Mouse (Mus musculus) heart, adult 2 months (tissue): ENCODE data around the gene Ubqln1. TPM values are rescaled to one million over a fixed set of nuclear protein-coding genes. Genes with fewer than 3 reads are reported as not detected.

Experiments
- DNase-seq, 2 experiments: peaks; one replicate each; pipeline ENCODE4 v3.0.0; 2021
- H3K27ac ChIP-seq: fragments of 200-600 bp; 2 replicates; pipeline ENCODE4 v1.8.1; 2022
- H3K27me3 ChIP-seq: fragments of 200-500 bp; 2 replicates; pipeline ENCODE4 v1.6.1; 2012; ENCODE audit warnings: mild to moderate bottlenecking, low read length, inconsistent platforms, mixed read lengths; ENCODE audit not compliant: control insufficient read depth, insufficient read depth
- H3K36me3 ChIP-seq: fragments of 200-500 bp; 2 replicates; pipeline ENCODE4 v1.6.1; 2012; ENCODE audit warnings: low read length, inconsistent platforms; ENCODE audit not compliant: control insufficient read depth, insufficient read depth
- H3K4me1 ChIP-seq: fragments of 200-500 bp; 2 replicates; pipeline ENCODE4 v1.6.1; 2011; ENCODE audit warnings: low read length; ENCODE audit not compliant: control insufficient read depth, insufficient read depth
- H3K4me3 ChIP-seq: fragments of 200-600 bp; 2 replicates; pipeline ENCODE4 v1.8.1; 2022
- H3K79me2 ChIP-seq: fragments of 200-500 bp; replicated peaks from 2 replicates; pipeline ENCODE4 v1.6.1; 2012; ENCODE audit warnings: mild to moderate bottlenecking, inconsistent platforms, low read length, moderate library complexity, mixed read lengths; ENCODE audit not compliant: control insufficient read depth, insufficient read depth
- H3K9ac ChIP-seq: fragments of 200-500 bp; 2 replicates; pipeline ENCODE4 v1.6.1; 2012; ENCODE audit warnings: low read depth, mild to moderate bottlenecking, control low read depth, inconsistent platforms, low read length, mixed read lengths
- CTCF ChIP-seq: fragments of 200-600 bp; IDR thresholded peaks from 2 replicates; pipeline ENCODE4 v1.8.1; 2022; ENCODE audit warnings: antibody characterized with exemption, mild to moderate bottlenecking, moderate library complexity
- EP300 ChIP-seq: fragments of 200-500 bp; IDR thresholded peaks from 2 replicates; pipeline ENCODE4 v1.6.1; 2011; ENCODE audit warnings: low read depth, low read length, control low read depth; ENCODE audit not compliant: insufficient read depth
- POLR2A ChIP-seq: fragments of 200-500 bp; IDR thresholded peaks from 2 replicates; pipeline ENCODE4 v1.6.1; 2011; ENCODE audit warnings: mild to moderate bottlenecking, low read depth, low read length, control low read depth; ENCODE audit not compliant: insufficient read depth
- WGBS: fragments of 180-500 bp; shearing (Covaris S2); methylation state at CpG from one replicate; pipeline ENCODE4 v1.1.7; 2018; 5-methylcytosine and 5-hydroxymethylcytosine counted together
- intact Hi-C: fragments of 180-260 bp; cut with DNase I; formaldehyde crosslinking; loops from one replicate; pipeline ENCODE4 v1.15.1; 2025
- polyA plus RNA-seq: library from polyadenylated mRNA; depleted of rRNA; stranded (reverse); fragments of >200 nt; gene quantifications from 2 replicates; pipeline ENCODE4 v1.2.3, GENCODE M21; 2012; rRNA removed
- total RNA-seq, 2 experiments: library from RNA; stranded (reverse); gene quantifications; 2 replicates each; pipeline ENCODE4 v1.2.3; 2021

The Ubqln1 gene
- total and polyA plus RNA-seq, 3 experiments, result 48.8 to 49.4 (median 49.2) TPM

- DNase-seq, result peak; percentile 98 to 99
- peaks cover 4% of the 10 kb centered on the region for H3K4me1 ChIP-seq
- peaks cover 6% of the 10 kb centered on the region for H3K36me3 ChIP-seq
- H3K79me2 ChIP-seq, result peaks cover 3% of the 10 kb centered on the region
- H3K27me3 ChIP-seq, result no peaks in the 10 kb centered on the region
- H3K27ac ChIP-seq, result peak overlapping the region; percentile 100
- peak overlapping the region; percentile 95 for H3K9ac ChIP-seq
- WGBS, result under 1% methylated on average over 83 of the region's 83 CpGs
- peak; percentile 89 for TF ChIP-seq POLR2A
- TF ChIP-seq CTCF, result peak; percentile 4; the same call in 1 of the 2 replicates
- TF ChIP-seq EP300, result no peak
- intact Hi-C loops, result loop anchor here (1.0 to 10.0 kb wide), 2 partner anchors 28 to 276 kb away; partner anchors contain the start of genes Hnrnpk, Idnk and Rmi1
- peak overlapping the region; percentile 94 for H3K4me3 ChIP-seq
These were observed 86.4 kb downstream of the Ubqln1 start for GRCm38 (mm10) chr13:58128768-58129671.

- peak within 1 kb of the TSS; percentile 97 for H3K9ac ChIP-seq
- WGBS, result under 1% methylated on average over 56 of the region's 62 CpGs
- peaks cover 4% of the 10 kb centered on the region for H3K4me1 ChIP-seq
- peak; percentile 96 to 97 for DNase-seq
- H3K79me2 ChIP-seq, result peaks cover 3% of the 10 kb centered on the region
- H3K36me3 ChIP-seq, result peaks cover 6% of the 10 kb centered on the region
- TF ChIP-seq POLR2A (peak; percentile 76; the same call in 1 of the 2 replicates), CTCF (no peak; the same call in 1 of the 2 replicates)
- H3K27me3 ChIP-seq, result no peaks in the 10 kb centered on the region
- peak within 1 kb of the TSS; percentile 100 for H3K27ac ChIP-seq
- H3K4me3 ChIP-seq, result peak within 1 kb of the TSS; percentile 94
- intact Hi-C loops, result loop anchor here (10.0 kb wide), 1 partner anchor 276 kb away; the partner anchor contains the start of genes Hnrnpk and Rmi1
These were observed 87.1 kb downstream of the Ubqln1 start, which contains the start of gene Hnrnpa0 for GRCm38 (mm10) chr13:58128396-58128767. TSS of gene Hnrnpa0 (minus strand) at chr13:58128556.

- no peak for DNase-seq
- intact Hi-C loops, result loop anchor here (10.0 kb wide), 1 partner anchor 277 kb away; the partner anchor contains the start of genes Hnrnpk and Rmi1
- Histone ChIP-seq H3K9ac (peak overlapping the region; percentile 97), H3K27ac (peak overlapping the region; percentile 100), H3K4me3 (peak overlapping the region; percentile 94), H3K36me3 (peaks cover 6% of the 10 kb centered on the region), H3K27me3 (no peaks in the 10 kb centered on the region), H3K4me1 (peaks cover 4% of the 10 kb centered on the region), H3K79me2 (peaks cover 3% of the 10 kb centered on the region)
- TF ChIP-seq CTCF (no peak), POLR2A (no peak), EP300 (no peak)
- under 1% methylated on average over 77 of the region's 81 CpGs for WGBS
These were observed 87.6 kb downstream of the Ubqln1 start for GRCm38 (mm10) chr13:58127766-58128361.

- intact Hi-C loops, result loop anchor here (10.0 kb wide), 1 partner anchor 278 kb away; the partner anchor contains the start of genes Hnrnpk and Rmi1
- H3K36me3 ChIP-seq, result peaks cover 6% of the 10 kb centered on the region
- H3K27ac ChIP-seq, result peak overlapping the region; percentile 100
- H3K27me3 ChIP-seq, result no peaks in the 10 kb centered on the region
- H3K4me1 ChIP-seq, result peaks cover 4% of the 10 kb centered on the region
- no peak for DNase-seq
- H3K79me2 ChIP-seq, result peaks cover 3% of the 10 kb centered on the region
- peak overlapping the region; percentile 94 for H3K4me3 ChIP-seq
- TF ChIP-seq POLR2A, result no peak
- TF ChIP-seq EP300, result no peak
- no peak for TF ChIP-seq CTCF
- H3K9ac ChIP-seq, result peak overlapping the region; percentile 97
- WGBS, result 1% methylated on average over 73 of the region's 92 CpGs
These were observed 88.3 kb downstream of the Ubqln1 start for GRCm38 (mm10) chr13:58126862-58127765.

Other genes starting within 250 kb of the Ubqln1 start
- gene Klhl3, start 102.1 kb downstream of the Ubqln1 start, total RNA-seq, result 1 to 10 TPM; 2.1 to 2.7 TPM
- 4.3 and 6.7 TPM in 2 replicates for gene Klhl3, start 102.1 kb downstream of the Ubqln1 start, polyA plus RNA-seq
- 10 to 100 TPM; 66.6 to 67.4 TPM for gene Hnrnpa0, start 87.1 kb downstream of the Ubqln1 start, total RNA-seq
- 21.7 and 25.2 TPM in 2 replicates for gene Hnrnpa0, start 87.1 kb downstream of the Ubqln1 start, polyA plus RNA-seq
- 10 to 100 TPM; 22.3 to 24.0 TPM for gene Idnk, start 58.0 kb downstream of the Ubqln1 start, total RNA-seq
- 13.9 and 14.8 TPM in 2 replicates for gene Idnk, start 58.0 kb downstream of the Ubqln1 start, polyA plus RNA-seq
- gene Gkap1, start 60.0 kb upstream of the Ubqln1 start, total RNA-seq, result 10 to 100 TPM; 21.8 to 28.3 TPM
- gene Gkap1, start 60.0 kb upstream of the Ubqln1 start, polyA plus RNA-seq, result 4.7 and 7.1 TPM in 2 replicates
- gene Kif27, start 143.5 kb upstream of the Ubqln1 start, total RNA-seq, result under 1 TPM; 0.05 to 0.10 TPM
- gene Kif27, start 143.5 kb upstream of the Ubqln1 start, polyA plus RNA-seq, result 0.09 and 0.10 TPM in 2 replicates
- 10 to 100 TPM; 15.2 to 17.5 TPM for gene 2210016F16Rik, start 169.6 kb upstream of the Ubqln1 start, total RNA-seq
- 10.4 and 11.2 TPM in 2 replicates for gene 2210016F16Rik, start 169.6 kb upstream of the Ubqln1 start, polyA plus RNA-seq
- 1 to 10 TPM; 9.0 to 9.2 TPM for gene Rmi1, start 186.6 kb upstream of the Ubqln1 start, total RNA-seq
- gene Rmi1, start 186.6 kb upstream of the Ubqln1 start, polyA plus RNA-seq, result 5.2 and 8.7 TPM in 2 replicates
- 100 to 1,000 TPM; 388 to 416 TPM for gene Hnrnpk, start 187.7 kb upstream of the Ubqln1 start, total RNA-seq
- 108 and 203 TPM in 2 replicates for gene Hnrnpk, start 187.7 kb upstream of the Ubqln1 start, polyA plus RNA-seq